Mouse (Mus musculus) spleen, adult 2 months (tissue): ENCODE data around the gene Prr5l. TPM values are rescaled to one million over a fixed set of nuclear protein-coding genes. Genes with fewer than 3 reads are reported as not detected.

ENCODE experiments used
- DNase-seq, 2 experiments: peaks; one replicate each; pipeline versions ENCODE4 v3.0.0 to v3.0.0-alpha.2; 2012 to 2021; ENCODE audit warnings: low spot score in 2 of 2, low read depth in 1 of 2
- H3K27ac ChIP-seq: fragments of 200-500 bp; 2 replicates; pipeline ENCODE4 v1.5.1; 2012; ENCODE audit warnings: low read length, inconsistent platforms; ENCODE audit not compliant: insufficient read depth
- H3K27me3 ChIP-seq: fragments of 200-500 bp; 2 replicates; pipeline ENCODE4 v1.6.1; 2012; ENCODE audit warnings: mild to moderate bottlenecking, moderate library complexity, low read length, inconsistent platforms; ENCODE audit not compliant: control insufficient read depth, insufficient read depth
- H3K36me3 ChIP-seq: fragments of 200-500 bp; 2 replicates; pipeline ENCODE4 v1.6.1; 2012; ENCODE audit warnings: mild to moderate bottlenecking, low read length, inconsistent platforms; ENCODE audit not compliant: control insufficient read depth, insufficient read depth
- H3K4me1 ChIP-seq: fragments of 200-500 bp; 2 replicates; pipeline ENCODE4 v1.6.1; 2011; ENCODE audit warnings: inconsistent platforms; ENCODE audit not compliant: control insufficient read depth, insufficient read depth, insufficient read length
- H3K4me3 ChIP-seq: fragments of 200-500 bp; 2 replicates; pipeline ENCODE4 v1.5.1; 2011; ENCODE audit warnings: mild to moderate bottlenecking, inconsistent platforms; ENCODE audit not compliant: insufficient read depth, insufficient read length; ENCODE audit errors: extremely low read depth
- CTCF ChIP-seq: fragments of 200-500 bp; IDR thresholded peaks from 2 replicates; pipeline ENCODE4 v1.5.1; 2011; ENCODE audit warnings: mild to moderate bottlenecking, inconsistent platforms; ENCODE audit not compliant: insufficient read depth, insufficient read length, insufficient replicate concordance; ENCODE audit errors: extremely low read depth
- POLR2A ChIP-seq: fragments of 200-500 bp; IDR thresholded peaks from 2 replicates; pipeline ENCODE4 v1.6.1; 2011; ENCODE audit warnings: low read depth, low read length, inconsistent platforms
- WGBS: fragments of 180-500 bp; shearing (Covaris S2); methylation state at CpG from one replicate; pipeline ENCODE4 v1.1.7; 2018; 5-methylcytosine and 5-hydroxymethylcytosine counted together
- polyA plus RNA-seq: library from polyadenylated mRNA; depleted of rRNA; stranded (reverse); fragments of >200 nt; gene quantifications from 2 replicates; pipeline ENCODE4 v1.2.3, GENCODE M21; 2012

The Prr5l gene
- polyA plus RNA-seq, 1 experiment: 6.1 TPM

DNA sequence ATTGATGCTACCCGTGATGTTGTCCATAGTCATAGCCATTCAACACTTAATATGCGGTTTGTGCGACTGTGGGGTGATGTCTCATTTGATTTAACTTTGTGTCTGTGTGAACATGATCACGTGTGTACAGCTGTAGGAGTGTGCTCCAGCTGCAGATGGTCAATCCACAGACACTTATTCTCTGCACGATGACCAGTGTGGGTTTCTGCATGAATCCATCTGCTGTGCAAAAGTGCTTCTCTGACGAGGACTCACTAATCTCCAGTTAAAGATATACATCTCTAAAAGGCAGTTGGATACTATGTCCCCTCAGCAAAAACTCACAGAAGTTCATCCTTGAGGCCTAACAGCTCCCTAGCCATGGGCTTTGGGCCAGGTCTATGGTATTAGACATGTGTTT is 104.7 kb downstream of the Prr5l start:
- H3K27ac ChIP-seq: no peak overlapping the region
- TF ChIP-seq CTCF (no peak), POLR2A (no peak)
- no peaks in the 10 kb centered on the region for H3K36me3 ChIP-seq
- 93% methylated on average over 6 of the region's 6 CpGs for WGBS
- H3K4me1 ChIP-seq: peaks cover 3% of the 10 kb centered on the region; the same call in 1 of the 2 replicates
- H3K4me3 ChIP-seq: no peak overlapping the region
- no peaks in the 10 kb centered on the region for H3K27me3 ChIP-seq
- DNase-seq: no peak

DNA sequence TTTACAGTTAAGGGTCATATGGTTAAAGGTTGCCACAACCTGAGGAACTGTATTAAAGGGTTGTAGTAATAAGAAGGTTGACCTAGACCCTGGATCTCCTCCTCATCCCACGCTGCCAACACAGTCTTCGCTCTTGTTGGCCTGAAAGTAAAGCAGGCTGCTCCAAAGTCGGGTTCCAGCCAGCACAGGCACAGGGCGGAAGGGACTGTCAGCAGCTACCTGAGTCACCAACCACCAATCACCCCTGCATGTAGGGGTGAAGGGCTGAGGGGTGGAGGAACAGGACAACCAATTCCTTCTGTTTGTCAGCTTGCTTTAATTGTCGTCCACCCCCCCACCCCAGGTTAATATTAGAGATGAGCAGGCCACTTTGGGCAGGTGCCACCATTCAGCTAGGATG is 119.3 kb downstream of the Prr5l start:
- Histone ChIP-seq H3K27ac (no peak overlapping the region), H3K27me3 (no peaks in the 10 kb centered on the region), H3K36me3 (no peaks in the 10 kb centered on the region), H3K4me1 (peaks cover 4% of the 10 kb centered on the region; the same call in 1 of the 2 replicates), H3K4me3 (no peak overlapping the region)
- DNase-seq: no peak
- no peak for TF ChIP-seq CTCF
- TF ChIP-seq POLR2A: no peak
- 77% methylated on average over 5 of the region's 5 CpGs for WGBS

DNA sequence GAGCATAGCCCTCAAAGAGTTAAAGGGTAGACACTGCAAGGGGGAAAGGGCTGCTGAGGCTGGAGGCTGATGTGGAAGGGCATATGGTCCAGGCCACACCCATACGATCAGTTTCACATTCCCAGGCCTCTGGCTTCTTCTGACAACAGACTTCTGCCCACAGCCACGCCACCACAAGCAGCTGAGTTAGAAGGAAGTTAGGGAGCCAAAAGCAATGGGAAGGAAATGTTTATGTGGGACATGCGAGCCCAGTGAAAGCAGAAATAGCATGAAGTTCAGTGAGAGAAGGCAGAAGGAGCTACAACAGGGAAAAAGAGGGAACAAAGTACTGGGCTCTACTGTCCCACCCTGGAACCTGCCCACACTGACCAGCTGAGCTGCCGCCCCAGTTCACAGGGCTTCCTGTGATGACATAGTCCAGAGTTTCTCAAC is 119.9 kb downstream of the Prr5l start:
- H3K4me3 ChIP-seq: no peak overlapping the region
- 27% methylated on average over 4 of the region's 4 CpGs for WGBS
- no peaks in the 10 kb centered on the region for H3K27me3 ChIP-seq
- no peaks in the 10 kb centered on the region for H3K36me3 ChIP-seq
- H3K4me1 ChIP-seq: peaks cover 4% of the 10 kb centered on the region; the same call in 1 of the 2 replicates
- H3K27ac ChIP-seq: peak overlapping the region; percentile 1; the same call in 1 of the 2 replicates
- no peak for DNase-seq
- TF ChIP-seq POLR2A: no peak
- TF ChIP-seq CTCF: no peak

DNA sequence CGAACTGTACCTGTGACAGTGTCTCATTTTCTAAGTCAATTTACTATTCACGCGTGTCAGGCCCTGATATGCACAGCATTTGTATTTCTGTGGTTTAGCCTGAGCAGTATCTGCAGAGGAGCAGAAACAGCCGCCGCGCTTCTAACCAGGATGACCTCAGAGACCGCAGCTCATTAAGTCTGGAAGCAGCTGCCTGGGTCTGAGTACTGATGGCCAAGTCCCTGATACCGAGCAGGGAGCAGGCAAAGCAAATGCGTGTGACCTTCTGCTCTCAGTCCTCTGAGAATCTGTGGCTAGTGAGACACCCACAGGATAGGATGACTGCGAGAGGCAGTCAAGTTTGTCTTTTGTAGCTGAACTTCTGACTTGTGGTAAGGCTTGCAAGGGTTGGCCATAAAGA is 120.4 kb downstream of the Prr5l start:
- DNase-seq: no peak
- Histone ChIP-seq H3K4me1 (peaks cover 4% of the 10 kb centered on the region; the same call in 1 of the 2 replicates), H3K27me3 (no peaks in the 10 kb centered on the region), H3K36me3 (no peaks in the 10 kb centered on the region), H3K4me3 (no peak overlapping the region), H3K27ac (peak overlapping the region; percentile 1; the same call in 1 of the 2 replicates)
- TF ChIP-seq POLR2A (no peak), CTCF (no peak)
- WGBS: 11% methylated on average over 10 of the region's 10 CpGs

DNA sequence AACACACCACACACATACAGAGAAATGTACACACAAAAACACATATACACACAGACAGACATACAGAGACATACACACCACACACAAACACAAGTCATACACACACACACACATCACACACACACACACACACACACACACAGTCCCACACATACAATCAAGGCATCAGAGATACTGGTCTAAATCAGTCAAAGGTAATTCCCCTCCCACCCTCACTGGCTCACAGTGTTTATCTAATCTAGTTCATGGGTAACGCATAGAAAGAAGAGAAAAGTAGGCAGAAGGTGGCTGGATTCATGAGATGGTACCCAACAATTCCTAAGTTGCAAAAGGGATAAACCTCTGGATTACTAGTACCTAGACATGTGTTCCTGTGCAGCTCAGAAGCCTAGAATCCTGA is 120.9 kb downstream of the Prr5l start:
- peaks cover 6% of the 10 kb centered on the region; the same call in 1 of the 2 replicates for H3K4me1 ChIP-seq
- 62% methylated on average over 1 of the region's 1 CpGs for WGBS
- no peaks in the 10 kb centered on the region for H3K27me3 ChIP-seq
- no peak overlapping the region for H3K27ac ChIP-seq
- no peak for TF ChIP-seq CTCF
- no peak for TF ChIP-seq POLR2A
- H3K36me3 ChIP-seq: no peaks in the 10 kb centered on the region
- DNase-seq: no peak
- H3K4me3 ChIP-seq: no peak overlapping the region

DNA sequence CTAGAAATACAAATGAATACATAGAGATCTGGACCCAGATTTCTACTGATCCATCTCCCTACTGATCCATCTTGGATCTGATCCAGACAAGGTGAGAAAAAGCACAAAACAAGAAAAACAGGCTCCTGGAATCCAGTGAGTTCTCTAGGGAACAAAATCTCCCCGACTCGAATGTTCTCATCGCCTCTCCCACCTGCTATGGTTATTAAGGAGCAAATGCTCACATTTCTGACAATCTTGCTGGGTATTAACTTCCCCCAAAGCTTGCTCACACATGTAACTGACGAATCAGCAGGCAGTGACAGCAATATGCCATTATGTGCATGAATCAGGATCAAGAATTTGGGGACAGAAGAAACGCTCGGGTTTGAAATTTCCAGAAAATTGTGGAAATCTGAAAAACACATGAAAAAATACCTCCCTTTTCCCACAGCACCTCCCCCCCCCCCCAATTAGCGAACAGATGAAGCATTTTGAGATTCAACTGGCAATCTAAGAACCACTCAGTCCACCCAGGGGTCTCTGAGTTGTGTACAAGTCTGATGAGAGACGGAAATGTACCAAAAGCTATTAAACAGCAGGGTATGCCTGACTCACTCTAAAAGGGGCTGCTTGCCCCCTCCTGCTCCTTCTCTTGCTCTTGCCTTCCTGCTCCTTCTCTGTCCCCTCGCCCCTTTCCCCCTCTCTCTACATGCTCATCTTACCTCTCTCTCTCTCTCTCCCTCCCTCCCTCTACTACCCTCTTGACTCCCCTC is 123.1 kb downstream of the Prr5l start:
- Histone ChIP-seq H3K4me1 (peaks cover 13% of the 10 kb centered on the region; the same call in 1 of the 2 replicates), H3K27ac (no peak overlapping the region), H3K4me3 (no peak overlapping the region), H3K36me3 (no peaks in the 10 kb centered on the region), H3K27me3 (no peaks in the 10 kb centered on the region)
- TF ChIP-seq CTCF: no peak
- no peak for TF ChIP-seq POLR2A
- WGBS: 86% methylated on average over 9 of the region's 9 CpGs
- DNase-seq: no peak

DNA sequence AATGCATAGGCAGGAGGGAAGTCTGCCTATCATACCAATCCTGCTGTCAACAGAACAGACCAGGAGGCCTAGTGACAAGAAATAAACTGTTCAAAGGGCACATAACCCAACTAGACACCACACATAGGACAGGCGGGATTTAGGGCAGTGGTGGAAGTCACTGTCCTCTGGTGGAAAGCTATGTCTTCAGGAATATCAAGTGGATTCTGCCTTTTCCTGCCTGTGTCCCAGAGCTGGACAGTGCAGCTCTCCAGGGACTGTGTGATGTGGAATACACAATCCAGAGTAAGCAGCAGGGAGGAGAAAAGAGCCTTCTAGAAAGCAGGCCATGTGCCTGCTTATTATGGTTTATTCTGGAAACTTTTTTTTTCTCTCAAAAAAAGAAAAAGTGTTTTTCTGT is 125.0 kb downstream of the Prr5l start:
- H3K4me3 ChIP-seq: no peak overlapping the region
- DNase-seq: no peak
- peaks cover 13% of the 10 kb centered on the region; the same call in 1 of the 2 replicates for H3K4me1 ChIP-seq
- TF ChIP-seq CTCF (no peak), POLR2A (no peak)
- H3K27me3 ChIP-seq: no peaks in the 10 kb centered on the region
- H3K27ac ChIP-seq: no peak overlapping the region
- no peaks in the 10 kb centered on the region for H3K36me3 ChIP-seq
- 100% methylated on average over 1 of the region's 1 CpGs for WGBS
